Mouse (Mus musculus) myocyte (in vitro differentiated cells): ENCODE measurements around the gene Dcpp1. TPM values are rescaled to one million over a fixed set of nuclear protein-coding genes. Genes with fewer than 3 reads are reported as not detected.
"Not testable (repeated sequence)": the region's sequence is repeated elsewhere in the genome, so short reads cannot be mapped to it uniquely, and the experiment has no call there.

Experiments used
- H3K27me3 ChIP-seq: one replicate; pipeline ENCODE4 v1.6.1; 2011; ENCODE audit not compliant: control insufficient read depth, insufficient read depth, insufficient read length
- H3K36me3 ChIP-seq: one replicate; pipeline ENCODE4 v1.6.1; 2011; ENCODE audit not compliant: control insufficient read depth, insufficient read depth
- H3K4me2 ChIP-seq: one replicate; pipeline ENCODE4 v1.6.1; 2011; ENCODE audit warnings: low read depth, control low read depth
- H3K4me3 ChIP-seq: one replicate; pipeline ENCODE4 v1.5.1; 2011; ENCODE audit warnings: mild to moderate bottlenecking, control low read depth, moderate library complexity
- H3K79me2 ChIP-seq: one replicate; pipeline ENCODE4 v1.6.1; 2011; ENCODE audit not compliant: control insufficient read depth, insufficient read depth
- H3ac ChIP-seq: one replicate; pipeline ENCODE4 v1.6.1; 2011; ENCODE audit not compliant: control insufficient read depth, insufficient read length
- CEBPB ChIP-seq: IDR thresholded peaks from 2 replicates; pipeline ENCODE4 v1.6.1; 2011; ENCODE audit warnings: mild to moderate bottlenecking, moderate library complexity; ENCODE audit not compliant: poor library complexity, insufficient read depth, severe bottlenecking
- E2F4 ChIP-seq: IDR thresholded peaks from one replicate; pipeline ENCODE4 v1.6.1; 2011; ENCODE audit warnings: mild to moderate bottlenecking, control low read depth, moderate library complexity; ENCODE audit not compliant: insufficient read depth
- MAX ChIP-seq: IDR thresholded peaks from one replicate; pipeline ENCODE4 v1.6.1; 2011; ENCODE audit warnings: low read depth, mild to moderate bottlenecking, control low read depth
- MYOD1 ChIP-seq, 3 experiments: IDR thresholded peaks; one replicate each; pipeline ENCODE4 v1.6.1; 2011; ENCODE audit warnings: control low read depth in 2 of 3, low read depth in 2 of 3, mild to moderate bottlenecking in 2 of 3, moderate library complexity in 1 of 3; ENCODE audit not compliant: insufficient read length in 2 of 3, control insufficient read depth in 1 of 3
- MYOG ChIP-seq, 3 experiments: IDR thresholded peaks; one replicate each; pipeline ENCODE4 v1.6.1; 2011; ENCODE audit warnings: control low read depth in 2 of 3, low read depth in 2 of 3, mild to moderate bottlenecking in 2 of 3; ENCODE audit not compliant: insufficient read length in 2 of 3, control insufficient read depth in 1 of 3, insufficient read depth in 1 of 3
- POLR2A ChIP-seq: IDR thresholded peaks from one replicate; pipeline ENCODE4 v1.6.1; 2011; ENCODE audit warnings: low read depth, mild to moderate bottlenecking, control low read depth, moderate library complexity; ENCODE audit not compliant: insufficient read length
- POLR2AphosphoS2 ChIP-seq: IDR thresholded peaks from one replicate; pipeline ENCODE4 v1.6.1; 2011; ENCODE audit warnings: low read depth, control low read depth; ENCODE audit not compliant: insufficient read length
- REST ChIP-seq: IDR thresholded peaks from one replicate; pipeline ENCODE4 v1.6.1; 2011; ENCODE audit warnings: mild to moderate bottlenecking, control low read depth, moderate library complexity; ENCODE audit not compliant: insufficient read depth, insufficient read length
- SRF ChIP-seq: IDR thresholded peaks from one replicate; pipeline ENCODE4 v1.6.1; 2011; ENCODE audit warnings: low read depth; ENCODE audit not compliant: control insufficient read depth, insufficient read length
- TCF12 ChIP-seq: IDR thresholded peaks from one replicate; pipeline ENCODE4 v1.6.1; 2011; ENCODE audit warnings: mild to moderate bottlenecking, control low read depth; ENCODE audit not compliant: poor library complexity, insufficient read depth, severe bottlenecking
- TCF3 ChIP-seq: IDR thresholded peaks from one replicate; pipeline ENCODE4 v1.6.1; 2011; ENCODE audit warnings: low read depth, control low read depth; ENCODE audit not compliant: insufficient read length
- USF1 ChIP-seq: IDR thresholded peaks from one replicate; pipeline ENCODE4 v1.6.1; 2011; ENCODE audit warnings: low read depth, mild to moderate bottlenecking, control low read depth, moderate library complexity
- polyA plus RNA-seq: library from polyadenylated mRNA; unstranded; fragments of >200 nt; fragmentation: generic; extraction: Trizol; gene quantifications from one replicate; pipeline ENCODE4 v1.2.1, GENCODE M21; 2012; ENCODE audit warnings: missing spikeins

Dcpp1 gene
- polyA plus RNA-seq, 1 experiment = not detected

DNA sequence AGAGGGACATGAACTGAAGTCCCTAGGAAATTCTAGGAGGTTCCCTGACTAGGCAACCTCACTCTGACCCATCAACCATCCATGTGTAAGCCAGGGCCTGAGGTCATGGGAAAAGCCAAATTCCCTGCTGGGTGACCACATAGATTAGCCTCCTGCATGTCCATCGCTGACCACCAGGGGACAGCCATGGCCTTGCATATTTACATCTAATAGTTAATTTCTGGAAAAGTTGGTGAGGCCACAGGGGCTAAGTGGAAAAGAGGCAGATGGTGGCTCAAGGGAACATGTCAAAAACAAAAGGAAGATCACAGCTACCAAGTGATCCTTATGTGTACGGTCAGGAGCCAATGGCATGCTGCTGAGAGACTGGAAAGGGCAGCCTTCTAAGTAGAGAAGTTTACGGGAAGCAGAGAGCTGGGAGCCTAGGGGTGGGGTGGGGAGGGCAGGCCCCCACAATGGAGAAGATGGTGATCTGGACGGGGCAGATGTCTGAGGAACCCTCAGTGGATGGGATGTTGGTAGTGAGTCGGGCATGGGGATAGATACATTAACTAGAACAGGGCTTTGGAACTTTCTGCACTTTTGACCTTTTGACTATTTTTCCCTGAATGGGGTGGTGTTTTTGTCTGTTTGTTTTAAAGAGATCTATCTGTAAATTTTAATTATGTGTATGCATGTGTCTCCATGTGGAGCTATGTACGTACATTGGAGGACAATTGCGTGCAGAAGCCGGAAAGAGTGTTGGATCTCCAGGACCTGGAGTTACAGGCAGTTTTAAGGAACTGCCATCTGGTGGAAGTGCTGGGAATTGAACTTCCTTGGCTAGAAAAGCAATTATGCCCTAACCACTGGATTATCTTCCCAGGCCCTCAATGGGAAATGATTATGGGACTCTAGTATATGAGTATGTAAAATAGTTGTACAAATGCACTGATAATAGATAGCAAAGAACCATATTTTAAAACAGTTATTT is 6.5 kb upstream of the Dcpp1 start:
- no peak overlapping the region for H3ac ChIP-seq
- TF ChIP-seq REST (no peak), MYOG (IDR thresholded peaks at IDR 0.05; ENCODE audit: control insufficient read depth in 1 of 3, insufficient read depth in 1 of 3, insufficient read length in 2 of 3, low read depth in 2 of 3) (no peak), TCF3 (no peak), SRF (no peak), CEBPB (no peak), POLR2A (no peak), MAX (no peak), E2F4 (no peak)
- peaks cover 24% of the 10 kb centered on the region for H3K27me3 ChIP-seq
- no peak overlapping the region for H3K4me2 ChIP-seq
- no peaks in the 10 kb centered on the region for H3K79me2 ChIP-seq
- no peaks in the 10 kb centered on the region for H3K36me3 ChIP-seq
- no peak overlapping the region for H3K4me3 ChIP-seq

DNA sequence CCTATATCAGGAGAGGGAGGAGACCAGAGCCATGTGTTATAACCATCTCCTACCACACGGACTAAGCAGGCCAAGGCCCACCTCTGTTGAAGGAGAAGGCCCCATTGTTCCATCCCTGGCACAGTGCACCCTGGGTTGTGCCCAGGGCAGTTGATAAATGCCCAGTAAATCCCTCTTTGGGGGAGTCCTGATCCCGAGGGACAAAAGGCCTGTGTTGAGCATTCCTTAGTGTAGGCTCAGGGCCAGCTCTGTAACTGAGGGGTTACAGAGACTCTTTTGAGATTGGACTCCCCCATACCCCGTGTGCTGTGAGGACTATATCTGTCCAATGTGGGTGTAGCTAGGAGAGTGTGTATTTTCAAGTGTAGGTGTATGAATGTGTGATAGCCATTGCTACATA is 3.9 kb upstream of the Dcpp1 start:
- TF ChIP-seq CEBPB (no peak), MYOG (IDR thresholded peaks at IDR 0.05; ENCODE audit: control insufficient read depth in 1 of 3, insufficient read depth in 1 of 3, insufficient read length in 2 of 3, low read depth in 2 of 3) (no peak), TCF3 (no peak), POLR2A (no peak), MYOD1 (IDR thresholded peaks at IDR 0.05; ENCODE audit: control insufficient read depth in 1 of 3, insufficient read length in 2 of 3, low read depth in 2 of 3) (no peak), SRF (no peak), TCF12 (no peak), MAX (no peak), REST (no peak), E2F4 (no peak)
- no peaks in the 10 kb centered on the region for H3K36me3 ChIP-seq
- H3K79me2 ChIP-seq = no peaks in the 10 kb centered on the region
- H3K27me3 ChIP-seq = peaks cover 16% of the 10 kb centered on the region
- no peak overlapping the region for H3K4me3 ChIP-seq
- no peak overlapping the region for H3ac ChIP-seq
- H3K4me2 ChIP-seq = no peak overlapping the region

DNA sequence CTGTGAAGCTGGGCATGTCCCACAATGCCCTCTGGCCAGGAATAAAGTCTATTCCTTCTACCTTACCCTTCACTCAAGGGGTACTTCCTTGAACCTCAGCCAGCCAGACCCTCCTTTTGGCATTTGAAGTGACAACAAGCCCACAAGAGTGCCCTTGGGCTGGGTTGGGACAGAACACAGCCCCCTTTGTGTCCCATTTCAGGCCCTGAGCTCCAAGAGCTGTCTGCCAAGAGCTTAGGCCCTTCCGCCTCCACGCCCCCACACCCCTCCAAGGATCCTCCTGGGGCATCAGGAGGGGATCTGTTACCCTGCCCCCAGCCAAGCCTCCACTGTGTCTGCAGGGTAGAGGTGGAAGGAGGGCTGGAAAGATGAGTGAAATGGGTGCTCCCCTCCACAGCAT is 3.5 kb upstream of the Dcpp1 start:
- Histone ChIP-seq H3K79me2 (no peaks in the 10 kb centered on the region), H3K4me3 (no peak overlapping the region), H3ac (no peak overlapping the region), H3K36me3 (no peaks in the 10 kb centered on the region), H3K4me2 (no peak overlapping the region), H3K27me3 (peaks cover 16% of the 10 kb centered on the region)
- TF ChIP-seq CEBPB = no peak
- no peak for TF ChIP-seq POLR2A

DNA sequence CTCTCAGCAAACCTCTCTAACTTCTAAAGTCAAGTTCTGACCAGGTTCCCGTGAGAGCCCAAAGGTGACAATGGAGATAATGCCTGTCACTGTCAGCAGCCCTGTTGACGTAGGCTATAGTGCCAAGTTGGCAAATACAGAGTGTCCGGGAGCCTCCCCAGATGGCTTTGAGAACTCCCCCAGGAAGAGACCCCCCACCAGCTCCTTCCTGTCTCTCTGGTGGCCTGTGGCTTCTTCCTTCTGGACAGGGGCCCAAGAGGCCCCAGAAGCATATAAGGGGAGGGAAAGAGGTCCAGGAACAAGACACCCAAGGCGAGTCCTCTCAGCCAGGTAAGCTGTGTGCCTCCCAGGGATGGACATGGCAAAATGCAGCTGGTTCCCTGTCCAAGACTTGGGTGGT is 36.5 kb downstream of the Dcpp1 start, which contains the start of gene Dcpp3:
TSS of gene Dcpp3 (plus strand) at position 301 of the 400 bp plus-strand sequence.
- H3K4me2 ChIP-seq, H3K36me3 ChIP-seq, H3K27me3 ChIP-seq, H3K79me2 ChIP-seq, H3ac ChIP-seq, H3K4me3 ChIP-seq: not testable (repeated sequence)

DNA sequence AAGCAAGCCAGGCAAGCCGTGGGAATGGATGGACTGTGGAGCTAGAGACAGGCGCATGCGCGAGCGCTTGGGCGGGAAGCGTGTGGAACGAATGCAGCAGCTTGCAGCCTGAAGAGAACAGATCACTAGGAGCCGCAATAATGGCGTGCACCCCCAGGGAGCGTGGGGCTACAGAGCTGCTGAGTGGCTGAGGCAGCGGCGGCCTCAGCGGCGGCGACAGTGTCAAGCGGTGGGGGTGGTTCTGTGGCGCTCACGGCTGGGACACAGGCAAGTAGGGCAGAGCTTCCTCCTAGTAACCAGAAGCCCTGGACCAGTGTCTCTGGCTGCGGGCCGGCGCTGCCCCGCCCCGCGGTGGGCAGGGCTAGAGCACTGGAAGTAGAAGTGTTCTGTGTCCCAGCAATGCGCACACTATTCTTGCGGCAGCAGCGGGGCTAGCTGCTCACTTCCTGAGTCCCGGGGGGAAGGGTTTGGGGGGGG is 43.9 kb downstream of the Dcpp1 start:
- H3K79me2 ChIP-seq = no peaks in the 10 kb centered on the region
- H3K4me3 ChIP-seq = peak overlapping the region; percentile 45
- no peaks in the 10 kb centered on the region for H3K36me3 ChIP-seq
- peak overlapping the region; percentile 36 for H3ac ChIP-seq
- TF ChIP-seq USF1 = no peak
- TF ChIP-seq MYOD1 (IDR thresholded peaks at IDR 0.05; ENCODE audit: control insufficient read depth in 1 of 3, insufficient read length in 2 of 3, low read depth in 2 of 3) = peak in 1 of 3 experiments; percentile 3
- no peak for TF ChIP-seq MAX
- no peak for TF ChIP-seq REST
- no peak for TF ChIP-seq TCF12
- peak; percentile 66 for TF ChIP-seq POLR2A
- TF ChIP-seq CEBPB = no peak
- TF ChIP-seq E2F4 = peak; percentile 62
- TF ChIP-seq TCF3 = no peak
- TF ChIP-seq MYOG (IDR thresholded peaks at IDR 0.05; ENCODE audit: control insufficient read depth in 1 of 3, insufficient read depth in 1 of 3, insufficient read length in 2 of 3, low read depth in 2 of 3) = no peak
- peak; percentile 76 for TF ChIP-seq POLR2AphosphoS2
- peak; percentile 55 for TF ChIP-seq SRF
- no peaks in the 10 kb centered on the region for H3K27me3 ChIP-seq
- peak overlapping the region; percentile 92 for H3K4me2 ChIP-seq
